Mouse (Mus musculus) CH12.LX (cell line): Measurements from ENCODE around the gene Gm7995. TPM values are rescaled to one million over a fixed set of nuclear protein-coding genes. Genes with fewer than 3 reads are reported as not detected.
"Not testable (repeated sequence)": the region's sequence is repeated elsewhere in the genome, so short reads cannot be mapped to it uniquely, and the experiment has no call there.

Experiments
- DNase-seq: peaks from one replicate; pipeline ENCODE4 v3.0.0-alpha.2; 2013; ENCODE audit errors: extremely low read depth
- H3K27ac ChIP-seq: 2 replicates; pipeline ENCODE4 v1.5.1; 2012; ENCODE audit warnings: low read depth, mild to moderate bottlenecking, control low read depth, moderate library complexity; ENCODE audit not compliant: insufficient read depth
- H3K27me3 ChIP-seq: replicated peaks from 2 replicates; pipeline ENCODE3; 2012; ENCODE audit warnings: inconsistent platforms
- H3K36me3 ChIP-seq, 2 experiments: replicated peaks in 1 of 2; 2 replicates each; pipeline versions ENCODE3 to v1.6.1; 2012; ENCODE audit warnings: inconsistent platforms in 1 of 2, low read length in 1 of 2, mild to moderate bottlenecking in 1 of 2, mixed read lengths in 1 of 2, moderate library complexity in 1 of 2; ENCODE audit not compliant: control insufficient read depth in 1 of 2, insufficient read depth in 1 of 2
- H3K4me1 ChIP-seq, 2 experiments: 2 replicates each; pipeline ENCODE4 v1.6.1; 2012; ENCODE audit warnings: inconsistent platforms in 1 of 2, moderate library complexity in 1 of 2; ENCODE audit not compliant: insufficient read depth in 2 of 2, control insufficient read depth in 1 of 2
- H3K4me2 ChIP-seq: 2 replicates; pipeline ENCODE4 v1.6.1; 2012; ENCODE audit warnings: low read depth, mild to moderate bottlenecking, control low read depth; ENCODE audit not compliant: poor library complexity, insufficient read depth, severe bottlenecking
- H3K4me3 ChIP-seq, 3 experiments: fragments of 150-350 bp in 1 of 3; sonication (generic) in 1 of 3; replicated peaks in 1 of 3; 2 replicates each; pipeline versions ENCODE3 to v1.5.1; 2011 to 2012; ENCODE audit warnings: low read depth in 2 of 3, low read length in 2 of 3, mild to moderate bottlenecking in 2 of 3, moderate library complexity in 2 of 3, control low read depth in 1 of 3, improper control_type of control experiment in 1 of 3, inconsistent platforms in 1 of 3, mixed read lengths in 1 of 3; ENCODE audit not compliant: poor library complexity in 1 of 3
- H3K79me2 ChIP-seq: replicated peaks from 2 replicates; pipeline ENCODE4 v1.6.1; 2012; ENCODE audit warnings: mild to moderate bottlenecking, moderate library complexity; ENCODE audit not compliant: control insufficient read depth, poor library complexity, insufficient read depth, severe bottlenecking; ENCODE audit errors: extremely low read depth
- H3K9ac ChIP-seq: 2 replicates; pipeline ENCODE4 v1.6.1; 2012; ENCODE audit warnings: low read depth, mild to moderate bottlenecking, control low read depth, moderate library complexity; ENCODE audit not compliant: insufficient read depth
- H3K9me3 ChIP-seq: replicated peaks from 2 replicates; pipeline ENCODE3; 2012; ENCODE audit warnings: low read length, inconsistent platforms, mixed read lengths
- dilution Hi-C: fragments of 300-500 bp; cut with MboI; formaldehyde crosslinking; loops from 2 replicates; pipeline ENCODE4 v1.14.3; 2020; ENCODE audit warnings: low sequenced_read_pairs; ENCODE audit not compliant: extremely low pct_unique_long_range_greater_than_20kb, extremely low pct_ligation_motif_present
- in situ Hi-C: fragments of 300-500 bp; cut with MboI; formaldehyde crosslinking; loops from 3 replicates; pipeline ENCODE4 v1.14.3; 2019; ENCODE audit warnings: low sequenced_read_pairs, low pct_ligation_motif_present, low pct_unique_long_range_greater_than_20kb, mixed read lengths
- polyA plus RNA-seq: library from polyadenylated mRNA; unstranded; fragments of >175 nt; gene quantifications from 2 replicates; pipeline ENCODE4 v1.2.1, GENCODE M21; 2012; ENCODE audit warnings: low read depth; ENCODE audit not compliant: insufficient read length
- total RNA-seq, 2 experiments: library from RNA; depleted of rRNA; stranded (reverse); fragments of 300-350 nt in 1 of 2; fragments of >200 nt in 1 of 2; gene quantifications; 2 replicates each; pipeline ENCODE4 v1.2.3; 2012 to 2014

Gm7995 gene
- not detected in 2 replicates for total RNA-seq (2012; rRNA removed)
- not detected in 2 replicates for total RNA-seq (2014; rRNA removed)
- not detected in 2 replicates for polyA plus RNA-seq

DNA sequence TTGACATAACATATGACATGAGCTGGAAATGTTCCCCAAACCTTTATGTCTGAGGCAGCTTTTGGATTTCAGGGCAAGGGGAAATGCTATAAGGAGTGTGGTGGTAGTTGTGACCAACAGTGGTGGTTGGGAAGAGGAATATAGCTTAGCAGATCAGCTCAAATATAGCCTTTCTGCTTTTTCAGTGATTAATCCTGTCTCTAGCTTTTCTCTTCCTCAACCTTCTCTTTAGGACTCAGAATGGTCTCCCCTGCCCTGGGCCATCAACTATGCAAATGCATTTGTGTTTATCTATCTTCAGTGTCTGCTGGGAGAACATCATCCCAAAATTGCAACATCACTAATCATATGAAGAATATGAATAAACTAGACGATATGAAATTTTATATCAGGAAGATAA, at the start of gene Gm7995:
Gene Gm7995, plus strand, starts transcription at position 301 of the 400 bp plus-strand sequence.
- H3K36me3 ChIP-seq, H3K27ac ChIP-seq, H3K4me1 ChIP-seq, H3K79me2 ChIP-seq, H3K27me3 ChIP-seq, DNase-seq, dilution Hi-C loops, H3K9ac ChIP-seq, H3K4me2 ChIP-seq, in situ Hi-C loops, H3K4me3 ChIP-seq, H3K9me3 ChIP-seq: not testable (repeated sequence)

DNA sequence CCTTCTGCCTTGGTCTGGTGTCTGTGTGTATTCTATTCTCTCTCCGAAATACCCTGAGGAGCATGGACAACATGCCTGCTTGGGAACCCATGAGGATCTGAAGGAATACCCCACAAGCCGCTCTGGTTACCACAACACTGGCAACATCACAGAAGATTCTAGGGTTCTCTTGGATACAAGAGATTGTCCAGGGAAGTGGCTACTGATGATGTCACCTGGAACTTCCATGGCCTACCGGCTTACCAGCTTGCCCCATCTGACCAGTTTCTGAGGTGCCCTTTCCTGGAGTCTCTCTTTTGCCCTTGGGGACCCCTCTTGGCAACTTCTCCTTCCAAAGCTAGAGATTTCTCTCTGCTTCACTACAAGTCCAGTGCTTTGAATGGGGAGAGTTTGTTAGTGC, 12.8 kb upstream of the Gm7995 start, which contains the start of gene Gm9611:
Gene Gm9611, minus strand, starts transcription at position 101 of the 400 bp plus-strand sequence.
- H3K9ac ChIP-seq, H3K36me3 ChIP-seq, H3K4me2 ChIP-seq, dilution Hi-C loops, H3K27ac ChIP-seq, H3K4me3 ChIP-seq, DNase-seq, H3K9me3 ChIP-seq, H3K4me1 ChIP-seq, in situ Hi-C loops, H3K27me3 ChIP-seq, H3K79me2 ChIP-seq: not testable (repeated sequence)

Other genes with a start within 250 kb of the Gm7995 start
- not detected in 2 replicates for gene Gm7951, start 192.8 kb upstream of the Gm7995 start, total RNA-seq (2012; rRNA removed)
- gene Gm7951, start 192.8 kb upstream of the Gm7995 start, total RNA-seq (2014; rRNA removed) = not detected in 2 replicates
- gene Gm7951, start 192.8 kb upstream of the Gm7995 start, polyA plus RNA-seq = not detected in 2 replicates
- not detected in 2 replicates for gene Gm17027, start 147.6 kb upstream of the Gm7995 start, total RNA-seq (2012; rRNA removed)
- not detected in 2 replicates for gene Gm17027, start 147.6 kb upstream of the Gm7995 start, total RNA-seq (2014; rRNA removed)
- gene Gm17027, start 147.6 kb upstream of the Gm7995 start, polyA plus RNA-seq = not detected in 2 replicates
- not detected in 2 replicates for gene Gm3573, start 119.4 kb upstream of the Gm7995 start, total RNA-seq (2012; rRNA removed)
- not detected in 2 replicates for gene Gm3573, start 119.4 kb upstream of the Gm7995 start, total RNA-seq (2014; rRNA removed)
- not detected in 2 replicates for gene Gm3573, start 119.4 kb upstream of the Gm7995 start, polyA plus RNA-seq
- not detected in 2 replicates for gene Gm17026, start 50.2 kb upstream of the Gm7995 start, total RNA-seq (2012; rRNA removed)
- not detected in 2 replicates for gene Gm17026, start 50.2 kb upstream of the Gm7995 start, total RNA-seq (2014; rRNA removed)
- not detected in 2 replicates for gene Gm17026, start 50.2 kb upstream of the Gm7995 start, polyA plus RNA-seq
- not detected in 2 replicates for gene Gm9611, start 12.9 kb upstream of the Gm7995 start, total RNA-seq (2012; rRNA removed)
- not detected in 2 replicates for gene Gm9611, start 12.9 kb upstream of the Gm7995 start, total RNA-seq (2014; rRNA removed)
- gene Gm9611, start 12.9 kb upstream of the Gm7995 start, polyA plus RNA-seq = not detected in 2 replicates
- gene Gm8005, start 129.5 kb downstream of the Gm7995 start, total RNA-seq (2012; rRNA removed) = not detected in 2 replicates
- gene Gm8005, start 129.5 kb downstream of the Gm7995 start, total RNA-seq (2014; rRNA removed) = not detected in 2 replicates
- not detected in 2 replicates for gene Gm8005, start 129.5 kb downstream of the Gm7995 start, polyA plus RNA-seq
- not detected in 2 replicates for gene Gm8011, start 153.7 kb downstream of the Gm7995 start, total RNA-seq (2012; rRNA removed)
- gene Gm8011, start 153.7 kb downstream of the Gm7995 start, total RNA-seq (2014; rRNA removed) = not detected in 2 replicates
- gene Gm8011, start 153.7 kb downstream of the Gm7995 start, polyA plus RNA-seq = not detected in 2 replicates
- gene Gm8020, start 192.1 kb downstream of the Gm7995 start, total RNA-seq (2012; rRNA removed) = not detected in 2 replicates
- not detected in 2 replicates for gene Gm8020, start 192.1 kb downstream of the Gm7995 start, total RNA-seq (2014; rRNA removed)
- not detected in 2 replicates for gene Gm8020, start 192.1 kb downstream of the Gm7995 start, polyA plus RNA-seq
- gene Gm8024, start 214.1 kb downstream of the Gm7995 start, total RNA-seq (2012; rRNA removed) = not detected in 2 replicates
- not detected in 2 replicates for gene Gm8024, start 214.1 kb downstream of the Gm7995 start, total RNA-seq (2014; rRNA removed)
- not detected in 2 replicates for gene Gm8024, start 214.1 kb downstream of the Gm7995 start, polyA plus RNA-seq